Mouse (Mus musculus) spleen, postnatal 36 days (tissue): Measurements from ENCODE around the gene 9230112D13Rik.

ENCODE experiments used
- DNase-seq, 2 experiments: peaks; one replicate each; pipeline ENCODE4 v3.0.0; 2022; ENCODE audit warnings: low spot score in 2 of 2, mixed read lengths in 1 of 2

Gene 9230112D13Rik

DNA sequence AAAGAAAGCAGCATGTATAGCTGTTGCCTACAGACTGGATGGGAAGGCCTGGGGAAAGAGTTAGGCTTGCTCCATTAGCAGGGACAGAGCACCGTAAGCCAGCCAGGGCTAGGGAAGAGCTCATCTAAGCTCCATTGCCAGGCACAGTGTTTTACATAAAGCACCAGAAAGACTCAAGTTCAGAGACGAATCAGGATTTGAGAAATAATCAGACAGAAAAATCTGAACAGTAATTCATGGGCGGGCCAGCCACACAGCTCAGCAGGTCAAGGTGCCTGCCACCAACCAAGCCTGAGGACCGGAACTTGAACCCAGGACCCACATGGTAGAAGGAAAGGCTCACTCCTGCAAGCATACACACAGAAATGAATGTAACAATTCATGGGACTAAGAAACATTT is 22.9 kb downstream of the 9230112D13Rik start:
- DNase-seq, result no peak

DNA sequence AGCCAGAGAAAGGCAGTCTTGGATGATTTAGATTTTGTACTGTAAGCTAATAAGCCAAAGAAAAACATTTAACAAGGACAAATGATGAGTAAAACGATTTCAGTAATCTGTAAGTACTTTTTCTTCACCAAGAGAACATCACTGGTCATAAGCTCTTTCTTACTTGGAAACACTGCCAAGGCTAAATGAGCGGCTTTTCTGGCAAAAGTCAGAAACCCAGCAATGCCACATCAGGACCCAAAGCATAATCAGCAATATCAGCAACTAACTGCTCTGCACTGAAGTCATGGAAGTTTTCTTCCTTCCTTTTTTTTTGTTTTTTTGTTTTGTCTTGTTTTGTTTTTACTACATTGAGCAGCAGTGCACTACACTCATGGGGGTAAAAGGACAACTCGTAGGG is 25.3 kb downstream of the 9230112D13Rik start:
- no peak for DNase-seq

DNA sequence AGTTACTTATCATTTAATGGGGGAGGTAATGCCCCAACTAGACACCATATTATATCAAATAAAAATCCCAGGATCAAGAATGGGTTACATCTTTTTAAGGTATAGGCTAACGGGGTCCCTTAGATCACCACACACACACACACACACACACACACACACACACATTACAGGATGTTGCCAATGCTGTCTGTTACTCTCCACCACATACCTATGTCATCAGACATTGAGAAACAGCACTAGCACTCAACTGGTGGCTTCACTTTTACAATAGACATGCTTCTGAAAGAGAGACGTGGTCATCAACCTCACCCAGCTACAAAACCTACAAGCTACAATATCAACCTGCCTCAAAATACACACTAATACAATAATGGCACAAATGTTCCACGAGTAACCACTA is 28.9 kb downstream of the 9230112D13Rik start:
- DNase-seq, result no peak

- DNase-seq, result no peak
These were observed 29.9 kb downstream of the 9230112D13Rik start for GRCm38 (mm10) chr14:34492688-34493087.

- DNase-seq, result no peak
These were observed 31.6 kb downstream of the 9230112D13Rik start for GRCm38 (mm10) chr14:34490965-34491364.

- no peak for DNase-seq
These were observed 32.7 kb downstream of the 9230112D13Rik start for GRCm38 (mm10) chr14:34489928-34490327.

GRCm38 (mm10) chr14:34486169-34486568 is 36.4 kb downstream of the 9230112D13Rik start:
- DNase-seq, result no peak

- DNase-seq, result no peak
These were observed 38.9 kb downstream of the 9230112D13Rik start for GRCm38 (mm10) chr14:34483469-34484341.

- no peak for DNase-seq
These were observed 51.0 kb downstream of the 9230112D13Rik start for GRCm38 (mm10) chr14:34471591-34471990.

DNA sequence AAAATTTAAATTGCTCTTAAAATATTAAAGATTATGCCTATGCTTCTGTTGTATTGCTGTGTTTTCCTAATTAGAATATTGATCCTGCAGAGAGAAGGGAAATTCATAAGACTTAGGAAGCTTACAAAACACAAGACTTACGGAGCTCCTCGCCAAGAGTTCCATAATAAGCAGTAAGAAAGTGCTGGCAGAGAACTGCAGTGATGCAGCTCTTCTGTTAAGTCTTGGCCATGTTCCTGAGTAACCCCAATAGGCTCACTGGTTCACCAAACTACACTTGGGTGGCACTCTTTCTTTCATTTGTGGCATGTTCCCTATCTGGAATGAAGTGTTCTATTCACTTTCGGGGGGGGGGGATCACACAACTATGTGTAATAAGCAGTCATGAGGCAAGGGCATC is 56.3 kb downstream of the 9230112D13Rik start:
- DNase-seq, result no peak
